In genomic region chr11:108958349-108958748, GRCm38 (mm10) we compare ENCODE assay signal across 15 mouse cellular contexts. TPM values are rescaled to one million over a fixed set of nuclear protein-coding genes. Genes with fewer than 3 reads are reported as not detected.
A peak's percentile ranks its signal among the peaks of the same experiment; 100 is the strongest.
DNase-seq lines count a peak whose midpoint lies in the region; ATAC-seq and TF ChIP-seq lines count a peak whose summit lies in the region.
"Had no signal": no experiment of that assay in that cellular context is flagged by ENCODE, and none has a peak within 500 bp of the region (broad histone marks: within the 10 kb centered on the region; RNA-seq: fewer than 3 reads in every experiment).

No protein-coding gene starts in this region.

- no peak overlapping the region for H3K9ac ChIP-seq in embryonic facial prominence, embryonic 11.5 days (replicated peaks; ENCODE audit: low read length)
- H3K9ac ChIP-seq in forebrain, embryonic 14.5 days (ENCODE audit: low read length) = no peak overlapping the region
- no peak overlapping the region for H3K9ac ChIP-seq in hindbrain, postnatal 0 days (replicated peaks; ENCODE audit: low read length)
- no peak overlapping the region for H3K9ac ChIP-seq in neural tube, embryonic 12.5 days
- no peak overlapping the region for H3K9ac ChIP-seq in kidney, embryonic 14.5 days (ENCODE audit: low read depth, low read length)
- H3K9ac ChIP-seq: lung, embryonic 15.5 days had no signal

- no peak for DNase-seq in embryonic facial prominence, embryonic 11.5 days (ENCODE audit: low spot score)
- no peak for DNase-seq in embryonic facial prominence, embryonic 10.5 days (ENCODE audit: low spot score)
- no peak for DNase-seq in forebrain, embryonic 14.5 days (ENCODE audit: low spot score)
- DNase-seq in hindbrain, postnatal 0 days (ENCODE audit: low spot score) = peak; percentile 74
- no peak for DNase-seq in ovary, postnatal 14 days (ENCODE audit: low spot score)
- DNase-seq in ovary, adult 18-20 months (ENCODE audit: low spot score) = no peak
- DNase-seq: adrenal gland, postnatal 36 days; B cell, adult 2 months; heart, postnatal 36 days; kidney, adult 8-10 months; right cerebral cortex, postnatal 14 days had no signal

- no peaks in the 10 kb centered on the region for H3K9me3 ChIP-seq in embryonic facial prominence, embryonic 11.5 days (replicated peaks; ENCODE audit: control insufficient read depth, low read length)
- no peaks in the 10 kb centered on the region for H3K9me3 ChIP-seq in embryonic facial prominence, embryonic 10.5 days
- H3K9me3 ChIP-seq in forebrain, embryonic 14.5 days (replicated peaks; ENCODE audit: control insufficient read depth, low read length) = no peaks in the 10 kb centered on the region
- no peaks in the 10 kb centered on the region; the same call in 1 of the 2 replicates for H3K9me3 ChIP-seq in hindbrain, postnatal 0 days (ENCODE audit: low read length)
- H3K9me3 ChIP-seq in neural tube, embryonic 12.5 days = no peaks in the 10 kb centered on the region
- H3K9me3 ChIP-seq in kidney, embryonic 14.5 days (ENCODE audit: control insufficient read depth, low read length) = no peaks in the 10 kb centered on the region
- H3K9me3 ChIP-seq: lung, embryonic 15.5 days had no signal

- H3K4me2 ChIP-seq in embryonic facial prominence, embryonic 11.5 days (ENCODE audit: low read depth, low read length) = no peak overlapping the region
- no peak overlapping the region for H3K4me2 ChIP-seq in forebrain, embryonic 14.5 days (ENCODE audit: low read length)
- H3K4me2 ChIP-seq in hindbrain, postnatal 0 days (ENCODE audit: low read depth, low read length) = no peak overlapping the region
- H3K4me2 ChIP-seq in neural tube, embryonic 12.5 days (replicated peaks) = no peak overlapping the region
- H3K4me2 ChIP-seq in kidney, embryonic 14.5 days (replicated peaks; ENCODE audit: low read depth, low read length) = no peak overlapping the region
- H3K4me2 ChIP-seq: liver, embryonic 11.5 days; lung, embryonic 15.5 days had no signal

- no peak overlapping the region for H3K27ac ChIP-seq in embryonic facial prominence, embryonic 11.5 days (replicated peaks; ENCODE audit: low read depth, low read length)
- no peak overlapping the region for H3K27ac ChIP-seq in embryonic facial prominence, embryonic 10.5 days (replicated peaks)
- H3K27ac ChIP-seq in forebrain, embryonic 14.5 days (ENCODE audit: low read depth, low read length) = no peak overlapping the region
- peak overlapping the region; percentile 7; the same call in 1 of the 2 replicates for H3K27ac ChIP-seq in hindbrain, postnatal 0 days
- H3K27ac ChIP-seq in neural tube, embryonic 12.5 days = no peak overlapping the region
- H3K27ac ChIP-seq in kidney, embryonic 14.5 days (ENCODE audit: low read depth, low read length) = no peak overlapping the region
- H3K27ac ChIP-seq: lung, embryonic 15.5 days had no signal

- no peaks in the 10 kb centered on the region for H3K27me3 ChIP-seq in embryonic facial prominence, embryonic 11.5 days (ENCODE audit: control insufficient read depth, insufficient read depth, low read length)
- H3K27me3 ChIP-seq in embryonic facial prominence, embryonic 10.5 days (replicated peaks; ENCODE audit: low read depth, poor library complexity, severe bottlenecking) = no peaks in the 10 kb centered on the region
- no peaks in the 10 kb centered on the region for H3K27me3 ChIP-seq in forebrain, embryonic 14.5 days (replicated peaks; ENCODE audit: control insufficient read depth, insufficient read depth, low read length)
- no peaks in the 10 kb centered on the region for H3K27me3 ChIP-seq in hindbrain, postnatal 0 days (ENCODE audit: insufficient read depth, low read length)
- no peaks in the 10 kb centered on the region for H3K27me3 ChIP-seq in neural tube, embryonic 12.5 days (replicated peaks)
- no peaks in the 10 kb centered on the region for H3K27me3 ChIP-seq in kidney, embryonic 14.5 days (ENCODE audit: control insufficient read depth, insufficient read depth, low read length)
- H3K27me3 ChIP-seq: lung, embryonic 15.5 days had no signal

- no peaks in the 10 kb centered on the region for H3K36me3 ChIP-seq in embryonic facial prominence, embryonic 11.5 days (replicated peaks; ENCODE audit: control insufficient read depth, insufficient read depth, low read depth, low read length)
- H3K36me3 ChIP-seq in embryonic facial prominence, embryonic 10.5 days (replicated peaks) = no peaks in the 10 kb centered on the region; the same call in 1 of the 2 replicates
- no peaks in the 10 kb centered on the region for H3K36me3 ChIP-seq in forebrain, embryonic 14.5 days (ENCODE audit: control insufficient read depth, insufficient read depth, low read length)
- no peaks in the 10 kb centered on the region for H3K36me3 ChIP-seq in hindbrain, postnatal 0 days (ENCODE audit: insufficient read depth, low read length)
- H3K36me3 ChIP-seq in neural tube, embryonic 12.5 days = no peaks in the 10 kb centered on the region
- no peaks in the 10 kb centered on the region for H3K36me3 ChIP-seq in kidney, embryonic 14.5 days (ENCODE audit: control insufficient read depth, insufficient read depth, low read length)
- H3K36me3 ChIP-seq: lung, embryonic 15.5 days had no signal

- H3K4me3 ChIP-seq in embryonic facial prominence, embryonic 11.5 days (ENCODE audit: low read depth, low read length) = no peak overlapping the region
- H3K4me3 ChIP-seq in embryonic facial prominence, embryonic 10.5 days = no peak overlapping the region
- H3K4me3 ChIP-seq in forebrain, embryonic 14.5 days (ENCODE audit: low read depth, low read length) = no peak overlapping the region
- H3K4me3 ChIP-seq in hindbrain, postnatal 0 days (ENCODE audit: low read length) = no peak overlapping the region
- H3K4me3 ChIP-seq in neural tube, embryonic 12.5 days = no peak overlapping the region
- no peak overlapping the region for H3K4me3 ChIP-seq in kidney, embryonic 14.5 days (ENCODE audit: low read length)
- H3K4me3 ChIP-seq: lung, embryonic 15.5 days had no signal

- no peak for TF ChIP-seq CTCF in hindbrain, postnatal 0 days (IDR thresholded peaks at IDR 0.05; ENCODE audit: low read depth)

- H3K4me1 ChIP-seq in embryonic facial prominence, embryonic 11.5 days (ENCODE audit: control insufficient read depth, insufficient read depth, low read length) = no peaks in the 10 kb centered on the region
- peaks cover 24% of the 10 kb centered on the region for H3K4me1 ChIP-seq in embryonic facial prominence, embryonic 10.5 days
- H3K4me1 ChIP-seq in forebrain, embryonic 14.5 days (ENCODE audit: control insufficient read depth, insufficient read depth, low read length) = peaks cover 8% of the 10 kb centered on the region; the same call in 1 of the 2 replicates
- H3K4me1 ChIP-seq in hindbrain, postnatal 0 days (ENCODE audit: insufficient read depth, low read length) = 0 out of 2 replicates have a peak, but pooled peaks cover 7% of the 10 kb centered on the region
- H3K4me1 ChIP-seq in neural tube, embryonic 12.5 days = peaks cover 16% of the 10 kb centered on the region; the same call in 1 of the 2 replicates
- H3K4me1 ChIP-seq in kidney, embryonic 14.5 days (ENCODE audit: control insufficient read depth, insufficient read depth, low read length) = peaks cover 4% of the 10 kb centered on the region; the same call in 1 of the 2 replicates

- 36% methylated on average over 4 of the region's 5 CpGs for WGBS in embryonic facial prominence, embryonic 11.5 days
- 37% methylated on average over 5 of the region's 5 CpGs for WGBS in embryonic facial prominence, embryonic 10.5 days
- 39% methylated on average over 5 of the region's 5 CpGs for WGBS in forebrain, embryonic 14.5 days
- WGBS in hindbrain, postnatal 0 days = 19% methylated on average over 5 of the region's 5 CpGs
- 11% methylated on average over 5 of the region's 5 CpGs for WGBS in neural tube, embryonic 12.5 days
- WGBS in kidney, embryonic 14.5 days = 27% methylated on average over 5 of the region's 5 CpGs

- 0 out of 2 replicates have a peak, but pooled peaks have one; percentile 48 for ATAC-seq in embryonic facial prominence, embryonic 11.5 days (replicated peaks; ENCODE audit: insufficient number of reproducible peaks, low FRiP score, low TSS enrichment, low read depth)
- ATAC-seq in forebrain, embryonic 14.5 days = peak; percentile 69; the same call in 1 of the 2 replicates
- ATAC-seq in hindbrain, postnatal 0 days = peak; percentile 87
- ATAC-seq in neural tube, embryonic 12.5 days (ENCODE audit: low FRiP score, low read depth) = peak; percentile 85
- ATAC-seq in kidney, embryonic 14.5 days (ENCODE audit: low FRiP score, low TSS enrichment) = no peak

RNA-seq across cellular contexts. Expression of gene Axin2, which starts 38.2 kb away (rescaled TPM):
- polyA plus RNA-seq in embryonic facial prominence, embryonic 11.5 days (2014; fragmentation: Nextera tagmentation; extraction: Ambion mirVana) = 15.3 and 15.9 TPM in 2 replicates
- 12.7 and 15.3 TPM in 2 replicates for polyA plus RNA-seq in embryonic facial prominence, embryonic 10.5 days (2016; fragmentation: Nextera tagmentation; extraction: Ambion mirVana)
- polyA plus RNA-seq in forebrain, embryonic 14.5 days (2014; fragmentation: Nextera tagmentation; extraction: Ambion mirVana) = 7.8 and 9.4 TPM in 2 replicates
- 31.8 and 38.0 TPM in 2 replicates for total RNA-seq in hindbrain, postnatal 0 days (2014; rRNA removed)
- 5.9 and 6.0 TPM in 2 replicates for polyA plus RNA-seq in hindbrain, postnatal 0 days (2015; fragmentation: Nextera tagmentation; extraction: Ambion mirVana)
- polyA plus RNA-seq in neural tube, embryonic 12.5 days (2016; fragmentation: Nextera tagmentation; extraction: Ambion mirVana) = 13.6 and 15.4 TPM in 2 replicates
- 8.0 and 11.5 TPM in 2 replicates for polyA plus RNA-seq in kidney, embryonic 14.5 days (2014; fragmentation: Nextera tagmentation; extraction: Ambion mirVana)
